ENCODE assay signal across 34 mouse cellular contexts in genomic region chr1:71816306-71816705, GRCm38 (mm10).
DNase-seq lines count a peak whose midpoint lies in the region; ATAC-seq and TF ChIP-seq lines count a peak whose summit lies in the region.
"Had no signal": no experiment of that assay in that cellular context is flagged by ENCODE, and none has a peak within 500 bp of the region (broad histone marks: within the 10 kb centered on the region; RNA-seq: fewer than 3 reads in every experiment).

No protein-coding gene starts in this region.

- ATAC-seq in frontal cortex, adult (ENCODE audit: low TSS enrichment), result peak; percentile 47
- ATAC-seq: activated CD4-positive, CD25-positive, alpha-beta regulatory T cell, adult 4 months; forebrain, embryonic 16.5 days; lung, postnatal 0 days had no signal

- no peak for TF ChIP-seq CTCF in embryonic fibroblast, embryonic 13.5 days (IDR thresholded peaks at IDR 0.05; ENCODE audit: borderline replicate concordance, insufficient read depth, low read length)

- no peaks in the 10 kb centered on the region for H3K9me3 ChIP-seq in heart, embryonic 10.5 days
- H3K9me3 ChIP-seq: embryonic facial prominence, embryonic 12.5 days; hindbrain, embryonic 10.5 days; hindbrain, embryonic 15.5 days; limb, embryonic 10.5 days; limb, embryonic 15.5 days; liver, embryonic 13.5 days; midbrain, embryonic 12.5 days; neural tube, embryonic 12.5 days had no signal

- no peaks in the 10 kb centered on the region for H3K4me1 ChIP-seq in heart, embryonic 10.5 days
- H3K4me1 ChIP-seq in embryonic fibroblast, embryonic 13.5 days (ENCODE audit: control insufficient read depth, insufficient read depth, low read length), result peaks cover 16% of the 10 kb centered on the region
- H3K4me1 ChIP-seq: hindbrain, embryonic 10.5 days; hindbrain, embryonic 15.5 days; limb, embryonic 10.5 days; liver, embryonic 13.5 days; megakaryocyte, embryonic 14.5 days; midbrain, embryonic 12.5 days; neural tube, embryonic 12.5 days had no signal

- no peak overlapping the region for H3K27ac ChIP-seq in heart, embryonic 10.5 days
- H3K27ac ChIP-seq in embryonic fibroblast, embryonic 13.5 days (ENCODE audit: insufficient read depth, low read length), result peak overlapping the region; percentile 54
- H3K27ac ChIP-seq: embryonic facial prominence, embryonic 12.5 days; heart, adult 2 months; hindbrain, embryonic 10.5 days; hindbrain, embryonic 15.5 days; limb, embryonic 10.5 days; limb, embryonic 15.5 days; liver, embryonic 13.5 days; midbrain, embryonic 12.5 days; neural tube, embryonic 12.5 days had no signal

- no peak overlapping the region for H3K4me3 ChIP-seq in heart, embryonic 10.5 days
- H3K4me3 ChIP-seq in embryonic fibroblast, embryonic 13.5 days (ENCODE audit: insufficient read depth, low read length), result no peak overlapping the region
- H3K4me3 ChIP-seq: embryonic facial prominence, embryonic 12.5 days; erythroblast, embryonic 14.5 days; heart, adult 2 months; hindbrain, embryonic 10.5 days; hindbrain, embryonic 15.5 days; limb, embryonic 10.5 days; limb, embryonic 15.5 days; liver, embryonic 13.5 days; megakaryocyte, embryonic 14.5 days; midbrain, embryonic 12.5 days; myocyte; neural tube, embryonic 12.5 days had no signal

- H3K36me3 ChIP-seq in heart, embryonic 10.5 days, result no peaks in the 10 kb centered on the region
- H3K36me3 ChIP-seq: embryonic facial prominence, embryonic 12.5 days; hindbrain, embryonic 10.5 days; hindbrain, embryonic 15.5 days; limb, embryonic 10.5 days; limb, embryonic 15.5 days; liver, embryonic 13.5 days; midbrain, embryonic 12.5 days; neural tube, embryonic 12.5 days had no signal

- H3K27me3 ChIP-seq in heart, embryonic 10.5 days (ENCODE audit: insufficient read depth, poor library complexity, severe bottlenecking), result no peaks in the 10 kb centered on the region
- H3K27me3 ChIP-seq: embryonic facial prominence, embryonic 12.5 days; hindbrain, embryonic 15.5 days; limb, embryonic 15.5 days; liver, embryonic 13.5 days; megakaryocyte, embryonic 14.5 days; midbrain, embryonic 12.5 days; neural tube, embryonic 12.5 days had no signal

- DNase-seq in frontal cortex, postnatal 25 days (ENCODE audit: low spot score in 2 of 2), result no peak
- peak; percentile 67 for DNase-seq in heart, embryonic 10.5 days (ENCODE audit: low spot score)
- DNase-seq in heart, adult 8-10 months (ENCODE audit: low spot score), result no peak
- peak; percentile 72 for DNase-seq in skeletal muscle tissue, adult 2 months (ENCODE audit: low read depth, low spot score)
- no peak for DNase-seq in urinary bladder, postnatal 4 days (ENCODE audit: low spot score in 2 of 2)
- DNase-seq in thymus, postnatal 36 days, result no peak
- DNase-seq: adrenal gland, adult 8-10 months; B cell, adult 2 months; cerebellum, adult 11 months; cerebellum, adult 9-10 months; cerebellum, postnatal 36 days; kidney, adult 2 months; kidney, postnatal 14 days; layer of hippocampus, adult 9-11 months; liver, embryonic 13.5 days; lung, adult 18-20 months; lung, postnatal 4 days; right cerebral cortex, adult 18-20 months had no signal

- 81% methylated on average over 9 of the region's 9 CpGs for WGBS in heart, embryonic 10.5 days

- no peak for TF ChIP-seq POLR2A in embryonic fibroblast, embryonic 13.5 days (IDR thresholded peaks at IDR 0.05; ENCODE audit: low read depth, low read length)

Comparison
In these comparisons a context has a peak if more than half of its experiments do, and no peak if none do; other contexts are left out.
1. DNase-seq: peak in heart, embryonic 10.5 days (single experiment) and skeletal muscle tissue, adult 2 months (single experiment); none in frontal cortex, postnatal 25 days (0 of 2), heart, adult 8-10 months (single experiment), urinary bladder, postnatal 4 days (0 of 2) and thymus, postnatal 36 days (0 of 2).